Mouse (Mus musculus) ovary, postnatal 36 days (tissue): Measurements from ENCODE around the gene 4930404N11Rik.

ENCODE experiments used
- DNase-seq: peaks from one replicate; pipeline ENCODE4 v3.0.0; 2022; ENCODE audit warnings: low spot score, mixed read lengths

4930404N11Rik gene

GRCm38 (mm10) chr10:81365672-81366476 lies at the start of gene 4930404N11Rik:
Gene 4930404N11Rik, minus strand, starts transcription at chr10:81365816.
- no peak for DNase-seq

GRCm38 (mm10) chr10:81415146-81415545 lies 49.5 kb upstream of the 4930404N11Rik start:
- DNase-seq = no peak

- no peak for DNase-seq
Observed at GRCm38 (mm10) chr10:81414682-81415081, 49.1 kb upstream of the 4930404N11Rik start.

GRCm38 (mm10) chr10:81413310-81414261 lies 48.0 kb upstream of the 4930404N11Rik start:
- DNase-seq = peak; percentile 85

- no peak for DNase-seq
Observed at GRCm38 (mm10) chr10:81412586-81413309, 47.1 kb upstream of the 4930404N11Rik start.

- peak; percentile 75 for DNase-seq
Observed at GRCm38 (mm10) chr10:81411471-81412400, 46.1 kb upstream of the 4930404N11Rik start.

- DNase-seq = no peak
Observed at GRCm38 (mm10) chr10:81410981-81411380, 45.4 kb upstream of the 4930404N11Rik start.

- DNase-seq = no peak
Observed at GRCm38 (mm10) chr10:81410350-81410749, 44.7 kb upstream of the 4930404N11Rik start.

- no peak for DNase-seq
Observed at GRCm38 (mm10) chr10:81409330-81409729, 43.7 kb upstream of the 4930404N11Rik start.

- DNase-seq = peak; percentile 76
Observed at GRCm38 (mm10) chr10:81408871-81409291, 43.3 kb upstream of the 4930404N11Rik start.

GRCm38 (mm10) chr10:81408424-81408729 lies 42.8 kb upstream of the 4930404N11Rik start:
- DNase-seq = no peak

- peak; percentile 66 for DNase-seq
Observed at GRCm38 (mm10) chr10:81407539-81408423, 42.2 kb upstream of the 4930404N11Rik start.

- DNase-seq = no peak
Observed at GRCm38 (mm10) chr10:81406504-81407440, 41.2 kb upstream of the 4930404N11Rik start.

- no peak for DNase-seq
Observed at GRCm38 (mm10) chr10:81405588-81406201, 40.1 kb upstream of the 4930404N11Rik start.

- DNase-seq = no peak
Observed at GRCm38 (mm10) chr10:81404720-81405119, 39.1 kb upstream of the 4930404N11Rik start.

GRCm38 (mm10) chr10:81404082-81404481 lies 38.5 kb upstream of the 4930404N11Rik start:
- DNase-seq = no peak

- DNase-seq = no peak
Observed at GRCm38 (mm10) chr10:81403511-81403910, 37.9 kb upstream of the 4930404N11Rik start.

- DNase-seq = no peak
Observed at GRCm38 (mm10) chr10:81402227-81402765, 36.7 kb upstream of the 4930404N11Rik start.
